Mouse (Mus musculus) urinary bladder, postnatal 10 days (tissue): ENCODE results near the gene Scn8a.

Source experiments
- DNase-seq: peaks from one replicate; pipeline ENCODE4 v3.0.0; 2022; ENCODE audit warnings: low spot score

Gene Scn8a

GRCm38 (mm10) chr15:101041966-101042365, 172.3 kb downstream of the Scn8a start:
- DNase-seq, result no peak

- peak; percentile 35 for DNase-seq
Observed at GRCm38 (mm10) chr15:101042613-101043012, 173.0 kb downstream of the Scn8a start.

GRCm38 (mm10) chr15:101044531-101044930, 174.9 kb downstream of the Scn8a start:
- DNase-seq, result no peak

GRCm38 (mm10) chr15:101046039-101046526, 176.4 kb downstream of the Scn8a start:
- DNase-seq, result no peak

GRCm38 (mm10) chr15:101046527-101047193, 177.0 kb downstream of the Scn8a start:
- DNase-seq, result no peak

GRCm38 (mm10) chr15:101047194-101047555, 177.5 kb downstream of the Scn8a start, which contains the start of gene Gm47841:
TSS of gene Gm47841 (minus strand) at chr15:101047397.
- no peak for DNase-seq

- no peak for DNase-seq
Observed at GRCm38 (mm10) chr15:101048338-101048896, 178.8 kb downstream of the Scn8a start.

- no peak for DNase-seq
Observed at GRCm38 (mm10) chr15:101051869-101052268, 182.2 kb downstream of the Scn8a start.

GRCm38 (mm10) chr15:101052560-101053501, 183.2 kb downstream of the Scn8a start:
- no peak for DNase-seq

- DNase-seq, result no peak
Observed at GRCm38 (mm10) chr15:101053832-101054459, 184.3 kb downstream of the Scn8a start.

GRCm38 (mm10) chr15:101054541-101054940, 184.9 kb downstream of the Scn8a start:
- no peak for DNase-seq

GRCm38 (mm10) chr15:101056225-101056624, 186.6 kb downstream of the Scn8a start:
- DNase-seq, result no peak

GRCm38 (mm10) chr15:101059570-101060279, 190.1 kb downstream of the Scn8a start:
- DNase-seq, result no peak

GRCm38 (mm10) chr15:101060280-101060852, 190.7 kb downstream of the Scn8a start:
- no peak for DNase-seq

GRCm38 (mm10) chr15:101065069-101065468, 195.4 kb downstream of the Scn8a start:
- DNase-seq, result no peak

GRCm38 (mm10) chr15:101066364-101066847, 196.7 kb downstream of the Scn8a start:
- no peak for DNase-seq

GRCm38 (mm10) chr15:101066920-101067696, 197.4 kb downstream of the Scn8a start:
- DNase-seq, result no peak

- DNase-seq, result no peak
Observed at GRCm38 (mm10) chr15:101068029-101068428, 198.4 kb downstream of the Scn8a start.

- DNase-seq, result no peak
Observed at GRCm38 (mm10) chr15:101068671-101069070, 199.0 kb downstream of the Scn8a start.

GRCm38 (mm10) chr15:101069641-101070190, 200.1 kb downstream of the Scn8a start:
- no peak for DNase-seq
